Mouse (Mus musculus): Measurements from ENCODE around the gene Tom1l2. TPM values are rescaled to one million over a fixed set of nuclear protein-coding genes. Genes with fewer than 3 reads are reported as not detected.
A peak's percentile ranks its signal among the peaks of the same experiment; 100 is the strongest.

Gene Tom1l2
- total RNA-seq, 4 experiments from 2014 or later: 179 to 207 (median 191) TPM

DNA sequence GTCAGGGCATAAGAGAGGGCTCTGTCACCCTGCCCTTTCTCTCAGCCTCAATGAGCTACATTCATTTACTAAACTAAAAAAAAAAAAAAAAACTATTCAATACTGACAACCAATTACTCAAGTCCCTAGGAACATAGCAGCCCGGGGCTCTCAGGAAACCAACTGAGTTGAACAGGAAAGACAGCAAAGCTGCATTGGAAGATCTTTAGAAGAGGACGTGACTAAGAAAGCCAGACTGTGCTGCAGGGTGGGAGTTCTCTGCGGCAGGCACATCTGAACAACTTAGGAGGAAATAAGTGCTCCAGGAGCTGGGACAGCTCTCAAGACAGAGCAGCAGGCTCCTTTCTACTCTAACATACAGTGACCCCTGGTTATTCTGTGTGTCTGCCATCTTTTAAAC lies 84.1 kb downstream of the Tom1l2 start:
- DNase-seq (ENCODE audit: low spot score in 2 of 2): no peak

GRCm38 (mm10) chr11:60265271-60265985 lies 87.3 kb downstream of the Tom1l2 start:
- DNase-seq (ENCODE audit: low spot score in 2 of 2): no peak

GRCm38 (mm10) chr11:60264651-60265050 lies 88.1 kb downstream of the Tom1l2 start:
- no peak for DNase-seq (ENCODE audit: low spot score in 2 of 2)

DNA sequence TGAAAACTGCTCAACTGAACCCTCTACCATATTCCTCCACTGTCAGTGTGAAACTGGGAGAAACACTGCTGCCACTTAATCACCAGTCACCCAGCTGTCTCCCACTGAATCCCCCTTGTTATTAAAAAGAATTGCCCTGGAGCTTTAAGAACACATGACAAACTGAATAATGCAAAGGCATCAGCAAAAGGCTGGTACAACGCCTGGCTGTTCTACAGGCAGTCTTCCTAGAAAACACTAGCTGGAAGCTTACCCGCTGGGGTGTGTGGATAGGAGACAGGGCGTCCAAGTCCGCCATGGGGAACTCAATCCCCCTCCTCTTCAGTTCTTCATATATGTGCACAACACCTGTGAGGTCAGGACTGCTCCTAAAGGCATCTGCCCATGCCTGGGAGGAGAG lies 90.3 kb downstream of the Tom1l2 start:
- DNase-seq (ENCODE audit: low spot score in 2 of 2): no peak

- no peak for DNase-seq (ENCODE audit: low spot score in 2 of 2)
These were observed 92.0 kb downstream of the Tom1l2 start for GRCm38 (mm10) chr11:60260743-60261142.

- DNase-seq (ENCODE audit: low spot score in 2 of 2): no peak
These were observed 95.0 kb downstream of the Tom1l2 start for GRCm38 (mm10) chr11:60257696-60258095.

DNA sequence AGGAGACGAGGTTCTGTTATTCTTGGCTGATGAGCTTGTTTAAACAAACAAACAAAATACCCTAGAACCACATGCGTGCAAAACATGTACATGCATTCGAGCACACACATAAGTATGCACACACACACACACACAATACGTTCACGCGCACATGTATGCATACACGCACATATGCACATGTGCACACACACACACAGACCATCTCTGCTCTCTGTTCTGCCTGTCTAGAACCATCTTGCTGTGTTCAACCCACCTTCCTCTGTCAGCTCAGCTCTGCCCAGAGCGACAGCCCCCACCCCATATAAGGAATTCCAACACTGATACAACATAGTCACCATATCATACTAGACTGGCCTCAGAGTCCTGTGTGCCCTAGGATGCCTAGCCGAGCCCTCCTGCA lies 96.0 kb downstream of the Tom1l2 start:
- DNase-seq (ENCODE audit: low spot score in 2 of 2): no peak

DNA sequence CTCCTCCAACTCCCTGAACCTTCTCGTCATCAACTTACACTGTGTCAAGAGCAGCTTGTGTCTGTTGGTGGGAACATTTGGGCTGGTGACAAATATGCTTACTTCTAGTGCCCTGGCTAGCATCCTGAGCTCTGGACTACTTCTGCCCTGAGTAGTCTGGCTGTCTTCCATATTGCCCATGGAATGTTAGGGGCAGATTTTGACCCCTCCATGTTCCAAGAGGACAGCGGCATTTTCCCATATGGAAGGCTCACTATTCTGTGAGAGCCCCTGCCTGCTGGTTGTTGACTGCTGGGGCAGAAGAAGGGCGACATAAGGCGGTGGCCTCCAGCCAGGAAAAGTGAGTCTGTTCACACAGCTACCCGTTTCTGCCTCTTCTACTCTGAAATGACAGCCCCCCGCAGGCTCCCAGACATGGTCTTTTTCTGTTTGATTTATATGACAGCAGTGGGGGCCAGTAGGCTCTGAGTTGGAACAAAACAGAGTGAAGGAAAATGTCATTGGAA lies 96.5 kb downstream of the Tom1l2 start:
- peak; percentile 67 to 72 for DNase-seq (ENCODE audit: low spot score in 2 of 2)

- DNase-seq (ENCODE audit: low spot score in 2 of 2): no peak
These were observed 97.1 kb downstream of the Tom1l2 start for GRCm38 (mm10) chr11:60255639-60256038.

DNA sequence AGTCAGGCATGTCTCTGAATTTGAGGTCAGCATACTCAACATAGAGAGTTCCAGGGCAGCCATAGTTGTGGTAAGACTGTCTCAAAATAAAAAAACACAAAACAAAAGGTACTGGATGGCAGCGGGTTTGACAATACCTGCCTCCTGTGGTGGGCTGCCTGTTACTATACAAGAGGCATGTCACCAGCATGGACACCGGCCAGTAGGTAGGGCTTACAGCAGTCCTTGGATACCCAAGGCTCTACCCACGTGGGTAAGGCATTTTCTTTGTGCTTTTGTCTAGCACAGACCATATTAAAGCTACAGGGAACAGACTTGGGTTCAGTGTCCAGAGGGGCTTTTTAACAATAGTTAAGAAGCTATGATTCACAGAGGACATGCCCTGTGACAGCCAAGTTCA lies 97.5 kb downstream of the Tom1l2 start:
- no peak for DNase-seq (ENCODE audit: low spot score in 2 of 2)

DNA sequence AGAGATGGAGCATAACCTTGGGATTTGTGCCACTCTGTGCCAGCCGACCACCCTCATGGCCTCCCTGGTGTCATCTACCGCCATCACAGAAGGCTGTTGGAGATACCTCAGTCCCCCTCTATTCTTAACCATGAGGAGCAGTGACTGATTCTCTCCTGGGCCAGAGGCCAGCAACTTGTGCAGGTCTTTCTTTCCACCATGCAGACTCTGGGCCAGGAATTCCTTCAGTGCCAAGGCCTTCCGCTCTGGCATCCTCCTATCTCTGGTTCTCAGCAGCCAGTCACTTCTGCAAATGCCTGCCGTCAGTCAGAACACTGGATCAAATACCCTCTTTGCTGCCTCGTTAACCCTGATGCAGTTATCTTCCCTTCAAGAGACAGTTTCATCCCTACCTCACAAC lies 98.4 kb downstream of the Tom1l2 start:
- DNase-seq (ENCODE audit: low spot score in 2 of 2): no peak

- DNase-seq (ENCODE audit: low spot score in 2 of 2): no peak
These were observed 99.2 kb downstream of the Tom1l2 start for GRCm38 (mm10) chr11:60253546-60253945.

GRCm38 (mm10) chr11:60250971-60251643 lies 101.6 kb downstream of the Tom1l2 start:
- no peak for DNase-seq (ENCODE audit: low spot score in 2 of 2)

- DNase-seq (ENCODE audit: low spot score in 2 of 2): no peak
These were observed 102.8 kb downstream of the Tom1l2 start for GRCm38 (mm10) chr11:60249885-60250284.

- no peak for DNase-seq (ENCODE audit: low spot score in 2 of 2)
These were observed 103.9 kb downstream of the Tom1l2 start for GRCm38 (mm10) chr11:60248596-60249404.

GRCm38 (mm10) chr11:60247753-60248550 lies 104.8 kb downstream of the Tom1l2 start:
- no peak for DNase-seq (ENCODE audit: low spot score in 2 of 2)

DNA sequence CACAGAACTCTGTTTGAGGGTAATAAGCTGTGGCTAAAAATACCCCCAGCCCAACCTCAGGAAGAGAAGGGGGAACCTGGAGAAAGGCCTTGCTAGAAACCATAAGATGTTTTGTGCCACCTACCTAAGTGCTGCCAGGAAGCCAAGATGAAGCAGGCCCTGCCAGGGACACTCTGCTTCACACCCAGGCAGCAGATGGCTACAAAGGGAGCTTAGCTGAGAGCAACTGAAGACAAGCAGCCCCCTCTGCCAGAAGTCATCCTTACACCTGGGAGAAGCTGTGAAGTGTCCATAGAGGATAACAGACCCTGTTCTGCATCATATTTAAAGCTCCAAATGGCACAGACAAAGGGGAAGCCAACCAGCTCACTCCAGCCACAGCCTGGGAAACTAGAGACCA lies 106.6 kb downstream of the Tom1l2 start:
- no peak for DNase-seq (ENCODE audit: low spot score in 2 of 2)

DNA sequence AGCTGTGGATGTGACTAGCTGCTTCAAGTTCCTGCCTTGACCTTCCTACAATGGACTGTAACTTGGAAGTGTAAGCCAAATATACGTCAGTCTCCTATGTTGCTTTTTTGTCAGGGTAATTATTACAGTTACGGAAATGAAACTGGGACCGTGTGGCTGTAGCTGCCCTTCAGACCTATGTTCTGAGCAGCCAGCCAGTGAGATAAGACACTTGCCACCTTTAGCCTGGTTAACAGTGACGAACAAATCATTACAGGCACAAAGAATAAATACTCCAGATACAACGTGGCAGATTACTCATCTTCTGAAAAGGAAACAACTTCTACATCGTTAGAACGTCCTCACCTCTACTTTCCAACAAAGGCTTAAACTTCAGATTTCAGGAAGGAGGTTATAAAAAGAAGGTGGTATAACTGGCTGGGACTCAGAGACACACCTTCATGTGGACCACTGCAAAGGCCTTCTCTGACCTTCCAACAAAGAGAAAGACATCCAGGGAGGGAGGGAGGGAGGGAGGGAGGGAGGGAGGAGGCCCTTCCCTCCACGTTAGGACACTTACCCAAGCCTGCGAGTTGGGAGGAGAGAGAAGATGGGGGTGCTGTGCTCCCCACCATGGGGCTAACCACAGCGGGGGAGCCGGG lies 108.1 kb downstream of the Tom1l2 start:
- DNase-seq (ENCODE audit: low spot score in 2 of 2): no peak

DNA sequence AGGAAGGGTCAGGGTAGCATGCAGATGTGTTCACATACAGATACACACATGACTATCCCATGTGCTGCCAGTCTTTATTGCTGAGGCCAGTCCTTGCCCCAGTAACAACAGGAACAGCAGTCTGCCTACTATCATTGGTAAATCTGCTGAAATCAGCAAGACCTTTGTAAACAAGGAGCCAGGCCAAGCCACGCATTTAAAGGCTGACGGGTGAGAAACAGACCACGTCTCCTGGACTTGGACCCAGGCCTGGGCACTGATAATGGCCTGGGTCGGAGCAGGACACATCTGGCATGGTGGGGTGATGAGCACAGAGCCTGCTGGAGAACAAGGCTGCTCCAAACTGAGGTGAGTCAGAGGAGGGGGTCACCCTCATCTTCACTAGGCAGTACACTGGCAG lies 112.2 kb downstream of the Tom1l2 start:
- no peak for DNase-seq (ENCODE audit: low spot score in 2 of 2)

- DNase-seq (ENCODE audit: low spot score in 2 of 2): no peak
These were observed 117.4 kb downstream of the Tom1l2 start for GRCm38 (mm10) chr11:60235351-60235750.

GRCm38 (mm10) chr11:60233235-60233634 lies 119.5 kb downstream of the Tom1l2 start:
- no peak for DNase-seq (ENCODE audit: low spot score in 2 of 2)
